Mouse (Mus musculus): ENCODE data around the gene Zfp710. TPM values are rescaled to one million over a fixed set of nuclear protein-coding genes. Genes with fewer than 3 reads are reported as not detected.
"Not testable (repeated sequence)": the region's sequence is repeated elsewhere in the genome, so short reads cannot be mapped to it uniquely, and the experiment has no call there.

Zfp710 gene
- total RNA-seq (2021), result 10 to 100 TPM; 13.8 to 14.3 TPM
- long read RNA-seq, experiment 1, full-length matches to known transcripts, result 1 of 5 reads
- long read RNA-seq, experiment 1, partial matches to known transcripts, result 0 of 5 reads
- long read RNA-seq, experiment 1, other reads (novel, unspliced or antisense), result 4 of 5 reads
- long read RNA-seq, experiment 2, partial matches to known transcripts, result 0 of 3 reads
- long read RNA-seq, experiment 2, other reads (novel, unspliced or antisense), result 2 of 3 reads

DNA sequence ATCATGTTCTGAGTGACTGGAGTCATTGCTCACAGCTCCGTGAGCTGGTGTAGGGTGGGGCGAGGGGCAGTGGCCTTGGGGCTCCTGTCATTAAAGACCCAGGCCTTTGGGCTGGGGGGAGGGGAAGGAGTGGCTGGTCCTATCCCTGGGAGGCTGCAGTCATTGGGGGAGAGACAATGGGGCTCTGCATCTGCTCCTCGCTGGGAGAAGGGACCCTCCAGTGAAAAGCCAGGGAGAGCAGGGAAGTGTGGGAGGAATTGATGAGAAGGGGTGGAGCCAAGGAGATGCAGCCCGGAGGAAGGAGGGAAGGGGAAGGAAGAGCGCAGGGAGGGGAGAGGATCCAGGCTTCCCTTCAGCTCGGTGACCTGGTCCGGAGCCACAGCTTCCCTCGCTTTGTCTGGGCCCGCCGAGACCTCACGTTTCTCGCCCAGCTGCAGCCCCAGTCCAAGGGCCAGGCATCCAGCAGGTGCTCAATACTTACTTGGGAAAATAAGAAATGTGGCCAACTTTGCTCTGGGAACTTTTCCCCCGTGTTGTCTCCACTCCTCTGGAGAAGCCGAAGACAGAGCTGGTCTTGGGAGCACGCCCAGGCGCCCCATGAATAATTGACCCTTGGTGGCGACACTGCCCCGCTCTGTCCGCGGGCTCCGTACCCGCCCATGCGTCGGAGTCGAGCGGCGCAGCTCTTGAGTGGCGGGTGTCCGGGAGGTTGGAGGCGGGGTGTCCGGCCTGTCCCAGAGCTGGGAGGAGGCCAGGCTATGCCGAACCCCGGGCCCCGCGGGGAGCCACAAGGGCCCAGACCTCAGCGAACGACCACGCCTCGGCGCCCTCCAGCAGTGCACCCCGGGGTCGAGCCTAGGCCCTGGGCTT lies at the start of gene Zfp710:
Gene Zfp710 (plus strand): TSS at position 294 of the 870 bp plus-strand sequence.
- peak; percentile 81 to 83 for DNase-seq (ENCODE audit: low spot score in 2 of 2)

- no peak for DNase-seq (ENCODE audit: low spot score in 2 of 2)
These were observed 49.3 kb upstream of the Zfp710 start for GRCm38 (mm10) chr7:79975316-79975715.

- DNase-seq (ENCODE audit: low spot score in 2 of 2), result no peak
These were observed 37.9 kb upstream of the Zfp710 start for GRCm38 (mm10) chr7:79986717-79987116.

DNA sequence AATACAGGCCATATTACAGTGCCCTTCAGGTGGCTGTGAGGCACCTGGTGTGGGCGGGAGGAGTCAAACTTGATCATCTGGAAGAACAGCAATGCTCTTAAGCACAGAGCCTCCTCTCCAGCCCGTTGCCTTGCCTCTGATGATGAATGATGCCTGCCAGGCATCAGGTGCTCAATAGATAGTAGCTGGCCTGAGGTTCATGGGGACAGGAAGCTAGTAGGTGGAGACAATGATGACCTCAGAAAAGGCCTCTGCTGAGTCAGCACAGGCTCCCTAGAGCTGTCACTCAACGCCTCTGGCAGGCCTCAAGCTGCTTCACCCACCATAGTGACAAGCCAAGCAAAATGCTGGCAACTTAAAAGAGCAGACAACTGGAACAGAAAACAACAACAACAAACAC lies 36.9 kb upstream of the Zfp710 start:
- no peak for DNase-seq (ENCODE audit: low spot score in 2 of 2)

DNA sequence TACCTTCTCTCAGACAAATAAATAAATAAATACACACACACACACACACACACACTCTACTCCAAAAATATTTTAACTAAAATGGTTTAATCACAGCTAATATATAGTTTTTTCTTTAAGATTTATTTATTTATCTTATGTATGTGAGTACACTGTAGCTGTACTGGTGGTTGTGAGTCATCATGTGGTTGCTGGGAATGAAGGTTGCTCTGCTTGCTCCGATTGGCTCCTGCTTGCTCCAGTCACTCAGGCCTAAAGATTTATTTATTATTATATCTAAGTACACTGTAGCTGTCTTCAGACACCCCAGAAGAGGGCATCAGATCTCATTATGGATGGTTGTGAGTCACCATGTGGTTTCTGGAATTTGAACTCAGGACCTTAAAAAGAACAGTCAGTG lies 36.1 kb upstream of the Zfp710 start:
- DNase-seq (ENCODE audit: low spot score in 2 of 2), result not testable (repeated sequence)

GRCm38 (mm10) chr7:79994476-79994875 lies 30.1 kb upstream of the Zfp710 start:
- DNase-seq (ENCODE audit: low spot score in 2 of 2), result peak; percentile 23 to 38

- no peak for DNase-seq (ENCODE audit: low spot score in 2 of 2)
These were observed 26.9 kb upstream of the Zfp710 start for GRCm38 (mm10) chr7:79997761-79998160.

GRCm38 (mm10) chr7:80002353-80003055 lies 22.1 kb upstream of the Zfp710 start:
- DNase-seq (ENCODE audit: low spot score in 2 of 2), result no peak

- DNase-seq (ENCODE audit: low spot score in 2 of 2), result no peak
These were observed 19.6 kb upstream of the Zfp710 start for GRCm38 (mm10) chr7:80004776-80005554.

DNA sequence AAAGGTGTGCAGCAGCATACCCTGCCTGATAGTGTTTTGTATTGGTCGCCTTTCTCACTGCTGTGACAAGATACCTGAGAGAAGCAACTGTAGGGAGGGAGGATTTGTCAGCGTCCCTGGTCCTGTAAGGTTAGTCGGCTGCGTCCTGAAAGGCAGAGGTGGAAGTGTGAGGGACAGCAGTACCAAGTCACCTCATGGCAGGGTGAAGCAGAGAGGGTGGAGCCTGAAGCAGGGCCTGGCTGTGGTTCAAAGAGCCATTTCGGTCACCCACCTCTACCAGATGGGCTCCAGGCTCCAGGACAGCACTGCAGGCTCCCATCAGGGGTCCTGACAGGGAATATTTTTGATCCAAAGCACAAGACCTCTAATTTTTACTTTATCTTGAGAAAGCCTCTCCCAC lies 13.9 kb upstream of the Zfp710 start:
- no peak for DNase-seq (ENCODE audit: low spot score in 2 of 2)

GRCm38 (mm10) chr7:80011470-80011869 lies 13.1 kb upstream of the Zfp710 start:
- DNase-seq (ENCODE audit: low spot score in 2 of 2), result peak in 1 of 2 experiments; percentile 56

DNA sequence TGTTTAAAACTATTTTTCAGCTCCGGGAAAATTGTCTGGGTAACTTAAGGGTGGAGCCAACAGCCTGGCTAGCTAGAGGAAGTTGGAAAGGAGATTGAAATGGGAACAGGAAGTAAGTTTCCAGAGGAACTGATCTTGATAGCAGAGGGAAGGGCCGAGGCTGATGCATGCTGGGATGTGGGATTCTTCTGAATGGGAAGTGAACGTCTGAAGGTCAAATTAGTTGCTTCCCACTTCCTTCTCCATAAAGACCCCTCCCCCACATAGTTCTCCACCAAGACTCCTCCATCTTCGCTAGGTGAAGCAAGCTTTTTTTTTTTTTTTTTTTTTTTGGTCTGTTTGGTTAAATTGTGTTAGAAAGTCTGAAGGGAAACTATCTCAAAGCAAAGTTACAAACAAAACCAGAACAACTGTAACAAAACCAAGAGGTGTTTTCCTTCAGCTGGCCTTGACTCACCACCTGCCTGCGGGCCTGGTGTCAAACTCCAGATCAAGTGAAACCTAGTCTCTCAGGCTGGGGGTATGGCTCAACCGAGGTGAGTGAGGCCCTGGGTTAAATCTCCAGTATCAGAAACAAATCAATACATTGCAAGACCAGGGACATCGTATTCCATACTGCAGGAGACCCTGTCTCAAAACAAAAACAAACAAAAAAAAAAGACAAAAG lies 10.6 kb upstream of the Zfp710 start:
- DNase-seq (ENCODE audit: low spot score in 2 of 2), result no peak

- DNase-seq (ENCODE audit: low spot score in 2 of 2), result no peak
These were observed 9.5 kb upstream of the Zfp710 start for GRCm38 (mm10) chr7:80014826-80015755.

DNA sequence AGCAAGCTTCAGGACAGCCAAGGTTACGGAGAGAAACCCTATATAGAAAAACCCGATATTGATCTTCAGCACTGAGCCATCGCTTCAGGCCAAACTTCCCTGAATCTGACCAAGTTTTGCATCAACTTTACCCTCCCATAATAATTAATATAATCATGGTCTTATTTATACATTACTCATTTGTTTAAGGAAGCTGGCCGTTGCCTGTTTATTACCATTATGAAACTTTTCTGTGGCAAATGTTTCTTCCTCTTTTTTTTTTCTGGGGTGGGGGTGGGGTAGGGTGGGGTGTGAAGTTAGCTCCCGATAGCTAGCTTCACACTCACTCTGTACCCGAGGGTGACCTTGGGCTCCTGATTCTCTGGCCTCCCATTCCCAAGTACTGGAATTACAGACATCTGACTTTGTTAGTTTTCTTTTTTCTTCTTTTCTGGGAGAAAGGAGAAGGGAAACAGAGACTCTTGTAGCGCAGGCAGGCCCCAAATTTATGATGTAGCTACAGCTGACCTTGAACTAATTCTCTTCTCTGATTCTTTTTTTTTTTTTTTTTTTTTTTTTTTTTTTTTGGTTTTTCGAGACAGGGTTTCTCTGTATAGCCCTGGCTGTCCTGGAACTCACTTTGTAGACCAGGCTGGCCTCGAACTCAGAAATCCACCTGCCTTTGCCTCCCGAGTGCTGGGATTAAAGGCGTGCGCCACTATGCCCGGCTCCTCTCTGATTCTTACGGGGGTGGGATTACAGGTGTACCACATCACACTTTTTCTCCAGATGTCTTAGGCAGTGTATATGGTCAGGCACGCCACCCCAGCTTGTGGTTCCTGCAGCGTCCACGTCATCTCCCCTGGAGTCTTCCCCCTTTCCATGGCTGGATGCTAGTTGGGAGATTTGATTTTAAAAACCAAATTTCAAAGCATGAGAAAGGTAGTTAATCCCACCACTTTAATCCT lies 5.8 kb upstream of the Zfp710 start:
- no peak for DNase-seq (ENCODE audit: low spot score in 2 of 2)

DNA sequence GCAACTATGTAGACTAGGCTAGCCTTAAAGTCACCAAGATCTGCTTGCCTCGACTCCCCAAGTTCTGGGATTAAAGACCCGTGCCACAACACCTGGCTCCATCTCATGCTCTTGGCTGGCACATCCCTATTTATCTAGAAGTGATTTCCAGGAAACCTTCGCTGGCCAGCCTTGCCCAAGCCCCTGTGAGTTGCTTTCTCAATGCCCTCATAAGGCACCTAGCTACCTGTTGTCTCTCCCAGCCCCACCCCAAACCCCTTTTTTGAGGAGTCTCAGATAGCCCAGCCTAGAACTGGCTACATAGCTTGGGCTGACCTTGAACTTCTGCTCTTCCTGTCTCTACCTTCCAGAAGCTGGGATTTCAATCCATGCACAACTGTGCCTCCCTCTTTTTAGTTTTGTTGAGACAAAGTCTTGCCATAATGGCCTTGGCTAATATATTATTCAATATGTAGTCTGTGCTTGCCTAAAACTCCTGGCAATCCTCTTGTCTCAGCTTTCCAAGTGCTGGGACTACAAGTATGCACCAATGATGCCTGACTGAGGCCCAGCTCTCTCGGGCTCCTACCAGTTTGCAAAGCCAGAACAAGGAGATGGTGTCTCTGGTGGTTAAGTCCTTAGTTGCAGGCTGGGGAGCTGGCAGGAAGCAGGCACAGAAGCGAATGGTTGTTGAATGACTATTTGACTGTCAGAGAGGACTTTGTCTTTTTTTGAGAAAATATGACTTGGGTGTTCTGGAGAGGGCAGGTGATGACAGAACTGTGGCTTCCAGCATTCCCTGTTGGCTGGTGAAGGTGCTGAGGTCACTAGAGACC lies 786 bp upstream of the Zfp710 start:
- no peak for DNase-seq (ENCODE audit: low spot score in 2 of 2)

- peak in 1 of 2 experiments; percentile 40 for DNase-seq (ENCODE audit: low spot score in 2 of 2)
These were observed 940 bp downstream of the Zfp710 start for GRCm38 (mm10) chr7:80025391-80026117.
